Mouse (Mus musculus) cerebellum, adult 2 months (tissue): ENCODE measurements around the gene Sec31a.

Experiments
- CTCF ChIP-seq: fragments of 200-500 bp; IDR thresholded peaks from 2 replicates; pipeline ENCODE4 v1.5.1; 2011; ENCODE audit warnings: low read depth, mild to moderate bottlenecking, control low read depth, low read length, moderate library complexity, borderline replicate concordance; ENCODE audit not compliant: insufficient read depth
- POLR2A ChIP-seq: fragments of 200-500 bp; IDR thresholded peaks from 2 replicates; pipeline ENCODE4 v1.6.1; 2011; ENCODE audit warnings: low read length, control low read depth, borderline replicate concordance; ENCODE audit not compliant: insufficient read depth

DNA sequence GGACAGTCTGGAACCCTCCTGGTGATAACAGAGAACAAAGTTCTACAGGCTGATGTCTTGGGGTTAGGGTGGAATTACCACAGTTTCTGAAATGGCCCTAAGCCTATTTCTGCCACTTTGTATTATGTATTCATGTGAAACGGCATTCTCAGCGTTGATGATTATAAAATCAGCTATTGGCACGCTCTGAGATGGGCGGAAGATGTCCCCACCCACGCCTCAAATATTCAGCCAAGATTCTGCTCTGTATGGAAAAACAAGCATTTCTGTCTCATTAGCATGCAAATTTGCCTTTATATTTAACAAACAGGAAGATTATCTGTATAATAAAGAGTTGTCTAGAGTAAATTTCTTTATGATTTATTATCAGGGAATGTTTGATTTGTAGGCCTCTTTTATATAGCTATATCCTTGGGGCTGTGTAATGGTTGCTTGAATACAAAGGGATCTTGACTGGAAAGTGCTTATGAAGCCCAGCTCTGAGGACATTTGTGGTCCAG lies 80.4 kb downstream of the Sec31a start:
- TF ChIP-seq CTCF = no peak
- no peak for TF ChIP-seq POLR2A
